Mouse (Mus musculus) limb, embryonic 12.5 days (tissue): ENCODE measurements at regions not wholly inside any gene's neighbourhood (a gene's known extent, or its start where the extent isn't known, plus 50 kb on each side); places are given as distances from the start of the nearest gene placed in this dataset.
"Not testable (repeated sequence)": the region's sequence is repeated elsewhere in the genome, so short reads cannot be mapped to it uniquely, and the experiment has no call there.

Source experiments
- ATAC-seq: fragments of 200-750 bp; cut with Nextera tagmentation; 2 replicates; pipeline ENCODE4 v1.8.0; 2017; ENCODE audit warnings: low read depth, moderate TSS enrichment; ENCODE audit not compliant: insufficient number of reproducible peaks, insufficient read depth, low FRiP score, low TSS enrichment
- H3K27ac ChIP-seq: fragments of 300-500 bp; sonication (generic); 2 replicates; pipeline ENCODE4 v1.5.1; 2016; ENCODE audit warnings: mild to moderate bottlenecking, moderate library complexity
- H3K27me3 ChIP-seq: fragments of 300-500 bp; sonication (generic); 2 replicates; pipeline ENCODE4 v1.6.1; 2016; ENCODE audit warnings: mild to moderate bottlenecking, moderate library complexity
- H3K36me3 ChIP-seq: fragments of 300-500 bp; sonication (generic); 2 replicates; pipeline ENCODE4 v1.6.1; 2016; ENCODE audit warnings: mild to moderate bottlenecking, moderate library complexity
- H3K4me1 ChIP-seq: fragments of 300-500 bp; sonication (generic); replicated peaks from 2 replicates; pipeline ENCODE4 v1.6.1; 2016
- H3K4me2 ChIP-seq: fragments of 300-500 bp; sonication (generic); 2 replicates; pipeline ENCODE4 v1.6.1; 2016; ENCODE audit warnings: mild to moderate bottlenecking, moderate library complexity
- H3K4me3 ChIP-seq: fragments of 300-500 bp; sonication (generic); replicated peaks from 2 replicates; pipeline ENCODE4 v1.5.1; 2016; ENCODE audit warnings: mild to moderate bottlenecking
- H3K9ac ChIP-seq: fragments of 300-500 bp; sonication (generic); replicated peaks from 2 replicates; pipeline ENCODE4 v1.6.1; 2016; ENCODE audit warnings: mild to moderate bottlenecking, moderate library complexity
- H3K9me3 ChIP-seq: fragments of 300-500 bp; sonication (generic); 2 replicates; pipeline ENCODE4 v1.6.1; 2016; ENCODE audit warnings: mild to moderate bottlenecking, moderate library complexity
- WGBS: fragments of 180-500 bp; shearing (Covaris S2); methylation state at CpG from one replicate; pipeline ENCODE4 v1.1.7; 2016; 5-methylcytosine and 5-hydroxymethylcytosine counted together

DNA sequence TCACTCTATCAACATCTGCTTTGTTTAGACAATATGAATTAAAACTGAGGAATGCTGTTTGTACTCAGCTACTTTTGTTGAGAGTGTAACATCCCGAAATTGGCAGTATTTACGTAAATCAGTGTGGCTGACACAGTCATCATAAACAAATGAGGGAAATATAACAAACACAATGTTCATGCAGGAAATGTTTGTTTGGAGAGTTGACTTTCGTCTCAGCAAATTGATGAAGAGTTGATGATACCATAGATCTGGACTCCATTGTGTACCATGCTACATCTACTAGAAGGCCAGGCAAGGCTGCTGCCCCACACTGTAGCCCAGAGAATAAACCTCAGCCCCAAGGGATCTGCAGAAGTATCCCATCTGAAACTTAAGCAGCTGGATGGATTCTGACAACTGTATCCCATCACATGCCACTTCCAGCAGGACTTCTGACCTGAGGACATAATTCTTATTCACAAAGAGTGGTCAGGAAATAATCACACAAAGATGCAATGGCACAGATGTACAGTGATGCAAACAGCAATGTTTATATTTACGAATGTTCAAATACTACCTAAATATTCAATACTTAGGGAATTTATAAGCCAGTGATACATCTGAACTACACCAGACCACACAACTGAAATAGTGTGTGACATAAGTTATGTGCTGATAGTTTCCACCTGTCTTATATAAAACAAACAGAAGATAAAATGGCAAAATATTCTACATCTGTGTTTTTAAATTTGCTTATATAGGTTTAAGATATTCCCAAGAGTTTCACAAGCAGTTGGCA is 51.3 kb downstream of the Gm21897 start:
- Histone ChIP-seq H3K36me3 (no peaks in the 10 kb centered on the region), H3K9me3 (no peaks in the 10 kb centered on the region), H3K9ac (no peak overlapping the region), H3K27ac (no peak overlapping the region), H3K27me3 (no peaks in the 10 kb centered on the region), H3K4me2 (no peak overlapping the region), H3K4me3 (no peak overlapping the region), H3K4me1 (no peaks in the 10 kb centered on the region)
- WGBS: 88% methylated on average over 4 of the region's 4 CpGs
- no peak for ATAC-seq

DNA sequence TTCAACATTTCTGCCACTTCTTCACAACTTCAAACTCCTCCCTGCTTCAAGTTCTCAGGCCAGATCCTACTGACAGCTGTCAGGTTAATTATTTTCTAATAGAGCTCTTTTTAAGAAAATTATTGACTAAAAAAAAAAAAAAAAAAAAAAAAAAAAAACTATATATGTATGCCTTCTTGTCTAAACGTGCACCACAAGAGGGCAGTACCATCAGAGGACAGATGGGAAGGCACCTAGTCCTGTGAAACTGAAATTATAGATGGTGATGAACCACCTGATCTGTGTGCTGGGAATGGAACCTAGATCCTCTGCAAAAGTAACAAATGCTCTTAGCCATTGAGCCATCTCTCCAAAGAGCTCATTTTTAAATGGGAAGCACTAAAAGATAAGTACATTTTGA is 55.6 kb downstream of the Gm21897 start:
- H3K4me2 ChIP-seq: no peak overlapping the region
- no peaks in the 10 kb centered on the region for H3K36me3 ChIP-seq
- H3K27ac ChIP-seq: no peak overlapping the region
- WGBS: 8% methylated on average over 1 of the region's 1 CpGs
- H3K9me3 ChIP-seq: no peaks in the 10 kb centered on the region
- no peaks in the 10 kb centered on the region for H3K4me1 ChIP-seq
- ATAC-seq: no peak
- no peak overlapping the region for H3K4me3 ChIP-seq
- H3K9ac ChIP-seq: no peak overlapping the region
- H3K27me3 ChIP-seq: no peaks in the 10 kb centered on the region

DNA sequence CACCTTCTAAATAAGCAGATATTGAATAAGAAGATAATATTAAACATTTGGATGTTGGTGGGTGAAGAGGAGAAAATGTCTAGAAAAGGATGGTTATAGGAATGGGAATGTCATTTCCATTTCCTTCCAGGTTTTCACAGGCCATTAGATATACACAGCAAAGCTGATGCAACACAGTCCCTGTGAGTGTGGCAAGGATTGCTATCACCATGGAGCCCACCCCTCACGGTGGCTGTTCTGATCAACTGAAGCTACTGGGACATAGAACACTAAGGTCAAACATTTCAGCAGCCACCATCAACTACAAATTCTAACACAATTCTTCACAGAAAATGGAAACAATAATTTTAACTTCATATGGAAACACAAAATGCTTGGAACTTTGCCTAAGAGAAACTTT is 56.7 kb downstream of the Gm21897 start:
- Histone ChIP-seq H3K27me3 (no peaks in the 10 kb centered on the region), H3K4me3 (no peak overlapping the region), H3K4me2 (no peak overlapping the region), H3K9me3 (no peaks in the 10 kb centered on the region), H3K4me1 (no peaks in the 10 kb centered on the region), H3K36me3 (no peaks in the 10 kb centered on the region), H3K27ac (no peak overlapping the region), H3K9ac (no peak overlapping the region)
- ATAC-seq: no peak
- WGBS: 73% methylated on average over 1 of the region's 1 CpGs

DNA sequence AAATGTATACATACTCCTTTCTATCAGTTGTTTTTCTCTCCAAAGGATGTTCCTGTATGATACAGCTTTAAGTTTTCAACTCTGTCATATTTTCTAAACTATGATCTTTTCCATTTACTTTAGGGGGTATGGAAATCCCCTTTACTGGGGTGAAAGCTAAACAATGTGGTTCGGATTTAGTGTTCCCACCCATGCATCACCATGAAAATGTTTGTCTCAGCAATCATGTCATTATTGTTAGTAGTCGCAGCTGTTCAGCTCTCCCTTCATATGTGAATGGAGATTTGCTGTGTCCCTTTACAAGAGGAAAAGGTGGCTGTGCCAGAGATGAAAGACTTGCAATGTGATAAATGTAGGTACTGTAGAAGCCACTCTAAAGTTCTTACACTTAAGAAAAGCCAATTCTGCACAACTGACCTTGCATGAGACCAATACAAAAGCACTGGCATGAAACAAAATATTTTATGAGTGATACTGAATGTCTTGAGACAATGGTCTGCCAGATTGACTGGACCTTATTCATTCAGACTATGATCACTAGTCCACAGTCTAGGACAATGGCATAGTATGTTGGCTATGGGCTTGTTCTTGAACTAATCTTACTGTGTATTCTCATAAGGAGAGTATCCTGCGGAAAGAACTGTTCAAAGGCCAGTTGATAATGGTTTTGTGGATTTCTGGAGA is 68.4 kb downstream of the Gm21897 start:
- Histone ChIP-seq H3K27me3 (no peaks in the 10 kb centered on the region), H3K4me1 (no peaks in the 10 kb centered on the region), H3K9ac (no peak overlapping the region), H3K4me3 (no peak overlapping the region), H3K4me2 (no peak overlapping the region), H3K36me3 (no peaks in the 10 kb centered on the region), H3K27ac (peak overlapping the region; percentile 41; the same call in 1 of the 2 replicates), H3K9me3 (no peaks in the 10 kb centered on the region)
- no peak for ATAC-seq
- 75% methylated on average over 3 of the region's 3 CpGs for WGBS

DNA sequence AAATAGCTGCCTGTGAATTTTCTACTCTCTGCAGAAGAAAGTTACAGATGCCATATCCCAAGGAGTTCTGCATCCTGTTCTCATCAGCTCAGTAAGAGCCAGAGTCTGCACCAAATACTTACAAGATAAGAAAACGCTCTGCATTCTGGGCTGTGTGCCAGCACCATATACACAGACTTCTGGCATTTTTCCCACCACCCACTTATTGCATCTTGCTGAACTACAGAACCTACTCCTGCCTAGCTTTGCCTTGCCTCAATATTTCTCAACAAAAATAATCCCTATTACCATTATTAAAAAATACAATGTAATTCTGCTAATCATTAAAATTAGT is 69.0 kb downstream of the Gm21897 start:
- Histone ChIP-seq H3K4me3 (no peak overlapping the region), H3K36me3 (no peaks in the 10 kb centered on the region), H3K9me3 (no peaks in the 10 kb centered on the region), H3K27me3 (no peaks in the 10 kb centered on the region), H3K27ac (peak overlapping the region; percentile 41; the same call in 1 of the 2 replicates), H3K4me1 (no peaks in the 10 kb centered on the region), H3K9ac (no peak overlapping the region), H3K4me2 (no peak overlapping the region)
- 45% methylated on average over 1 of the region's 1 CpGs for WGBS
- peak; percentile 52; the same call in 1 of the 2 replicates for ATAC-seq

DNA sequence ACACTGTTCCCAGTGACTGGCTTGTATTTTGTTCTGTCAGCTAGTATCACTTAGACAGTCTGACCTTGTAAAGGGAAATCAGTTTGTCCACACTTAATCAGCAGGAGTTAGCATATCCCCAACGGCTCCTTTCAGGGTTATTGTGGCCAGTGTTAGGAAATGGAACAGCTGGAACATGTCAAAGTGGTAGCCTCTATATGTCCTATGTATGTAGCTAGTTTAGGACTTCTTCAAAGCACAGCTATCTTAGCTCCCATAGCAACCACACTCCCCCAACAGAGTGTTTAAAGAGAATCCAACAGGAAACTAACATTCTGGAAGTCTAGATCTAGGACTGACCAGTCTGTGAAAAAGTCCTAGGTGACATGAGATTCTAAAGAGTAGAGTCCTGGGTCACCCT is 72.6 kb downstream of the Gm21897 start:
- 46% methylated on average over 1 of the region's 1 CpGs for WGBS
- no peak for ATAC-seq
- Histone ChIP-seq H3K36me3 (no peaks in the 10 kb centered on the region), H3K27me3 (no peaks in the 10 kb centered on the region), H3K9ac (no peak overlapping the region), H3K4me1 (no peaks in the 10 kb centered on the region), H3K4me2 (no peak overlapping the region), H3K9me3 (0 out of 2 replicates have a peak, but pooled peaks cover 5% of the 10 kb centered on the region), H3K27ac (no peak overlapping the region), H3K4me3 (no peak overlapping the region)

DNA sequence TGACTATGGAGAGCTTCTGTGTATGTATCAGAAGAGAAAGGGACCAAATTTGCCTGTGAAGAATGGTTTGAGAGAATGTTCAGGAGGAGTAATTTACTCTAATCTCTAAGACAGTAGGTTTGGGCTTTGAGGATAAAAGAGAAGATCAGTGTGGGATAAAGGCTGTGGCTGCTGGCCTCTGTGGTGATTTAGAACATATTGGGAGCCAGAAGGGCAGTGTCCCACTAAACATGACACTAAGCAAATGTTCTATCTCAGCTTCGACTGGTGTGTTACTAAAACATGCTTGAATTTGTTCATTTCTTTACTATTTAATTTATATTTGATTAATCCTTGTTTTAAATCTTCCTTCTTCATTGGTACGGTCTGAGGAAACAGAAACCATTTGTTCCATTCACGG is 113.1 kb downstream of the Gm21897 start:
- 0 out of 2 replicates have a peak overlapping the region, but pooled peaks have one; percentile 29 for H3K27ac ChIP-seq
- no peaks in the 10 kb centered on the region for H3K36me3 ChIP-seq
- H3K4me2 ChIP-seq: no peak overlapping the region
- H3K4me3 ChIP-seq: no peak overlapping the region
- 0 out of 2 replicates have a peak, but pooled peaks cover 3% of the 10 kb centered on the region for H3K4me1 ChIP-seq
- ATAC-seq: no peak
- H3K9me3 ChIP-seq: no peaks in the 10 kb centered on the region
- H3K9ac ChIP-seq: no peak overlapping the region
- no peaks in the 10 kb centered on the region for H3K27me3 ChIP-seq
- 65% methylated on average over 3 of the region's 3 CpGs for WGBS

DNA sequence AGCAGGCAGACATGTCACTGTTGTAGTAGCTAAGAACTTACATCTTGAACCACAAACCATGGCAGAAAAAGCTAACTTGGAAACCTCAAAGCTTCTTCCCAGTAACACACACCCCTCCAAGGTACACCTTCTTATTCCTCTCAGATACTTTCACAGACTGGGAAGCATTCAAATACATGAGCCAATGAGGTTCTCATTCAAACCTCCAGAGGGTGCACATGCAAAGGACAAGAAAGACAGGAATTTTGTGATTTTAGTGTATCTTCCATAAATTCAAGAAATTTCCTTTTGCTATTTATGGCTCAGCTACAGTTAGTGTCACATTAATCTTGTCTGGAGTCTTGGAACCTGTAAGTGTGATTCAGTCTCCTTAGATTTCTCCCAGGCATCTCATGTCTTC is 115.4 kb downstream of the Gm21897 start:
- no peak overlapping the region for H3K9ac ChIP-seq
- H3K27me3 ChIP-seq: no peaks in the 10 kb centered on the region
- no peak overlapping the region for H3K4me3 ChIP-seq
- no peaks in the 10 kb centered on the region for H3K9me3 ChIP-seq
- 0 out of 2 replicates have a peak, but pooled peaks cover 3% of the 10 kb centered on the region for H3K4me1 ChIP-seq
- no peak overlapping the region for H3K4me2 ChIP-seq
- no peaks in the 10 kb centered on the region for H3K36me3 ChIP-seq
- no peak for ATAC-seq
- H3K27ac ChIP-seq: no peak overlapping the region

DNA sequence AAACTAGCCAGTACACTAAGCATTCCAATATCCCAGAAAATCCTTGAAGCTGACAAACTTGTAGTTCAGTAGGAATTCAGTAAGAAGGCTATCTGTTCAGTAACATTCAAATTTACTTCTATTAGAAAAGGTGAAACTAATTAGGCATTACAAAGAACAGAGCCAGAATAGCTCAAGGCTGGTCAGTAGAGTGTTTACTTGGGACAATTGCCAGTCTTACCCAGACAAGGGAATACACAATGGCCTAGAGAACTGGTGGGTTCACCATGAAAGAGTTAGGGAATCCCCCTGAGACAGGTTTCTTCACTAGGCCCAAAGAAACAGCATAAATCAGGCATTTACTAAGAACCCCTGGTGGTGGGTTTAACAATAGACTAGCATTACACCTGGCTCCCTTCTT is 145.6 kb downstream of the Gm21897 start:
- H3K4me2 ChIP-seq, H3K9ac ChIP-seq, H3K27ac ChIP-seq, H3K4me3 ChIP-seq, H3K36me3 ChIP-seq, H3K27me3 ChIP-seq, ATAC-seq, H3K4me1 ChIP-seq: not testable (repeated sequence)
- H3K9me3 ChIP-seq: peaks cover 15% of the 10 kb centered on the region

DNA sequence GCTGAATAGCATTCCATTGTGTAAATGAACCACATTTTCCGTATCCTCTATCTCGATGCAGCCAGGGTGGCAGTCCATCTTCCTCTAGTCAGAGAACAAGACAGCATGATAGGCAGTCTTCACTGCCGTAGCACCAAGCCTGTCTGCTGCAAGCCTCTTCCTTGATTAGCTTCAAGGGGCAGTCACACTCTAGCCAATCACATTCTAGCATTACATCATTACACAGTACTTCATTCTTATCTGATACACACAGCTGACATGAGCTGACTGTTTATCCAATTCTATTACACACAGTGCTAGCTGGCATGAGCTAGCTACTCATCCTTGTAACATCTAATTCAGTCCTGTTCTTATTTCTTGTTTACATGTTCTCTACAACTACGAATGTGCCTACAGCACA is 156.6 kb downstream of the Gm21897 start:
- Histone ChIP-seq H3K27ac (no peak overlapping the region), H3K9me3 (no peaks in the 10 kb centered on the region), H3K4me3 (no peak overlapping the region), H3K9ac (no peak overlapping the region), H3K4me2 (no peak overlapping the region), H3K4me1 (no peaks in the 10 kb centered on the region), H3K36me3 (no peaks in the 10 kb centered on the region), H3K27me3 (no peaks in the 10 kb centered on the region)
- no peak for ATAC-seq
- WGBS: 85% methylated on average over 4 of the region's 4 CpGs

DNA sequence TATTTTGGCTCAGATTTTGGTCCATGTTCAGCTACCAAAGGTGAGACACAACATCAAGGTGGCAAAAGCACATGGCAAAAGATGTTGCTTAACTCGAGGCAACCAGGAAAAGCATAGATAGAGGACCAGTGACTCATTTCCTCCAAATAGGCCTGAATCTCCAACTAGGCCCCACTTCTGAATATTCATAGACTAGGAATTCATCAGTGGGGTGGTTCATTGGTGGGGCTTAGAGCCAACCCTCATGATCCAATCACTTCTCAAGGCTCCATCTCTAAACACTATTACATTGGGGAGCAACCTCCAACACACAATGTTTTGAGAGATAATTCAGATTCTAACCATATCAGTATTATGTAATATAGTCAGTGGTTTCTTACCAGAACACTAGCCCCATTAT is 161.6 kb downstream of the Gm21897 start:
- 84% methylated on average over 1 of the region's 1 CpGs for WGBS
- H3K9me3 ChIP-seq: no peaks in the 10 kb centered on the region
- no peak overlapping the region for H3K4me3 ChIP-seq
- H3K9ac ChIP-seq: no peak overlapping the region
- H3K27me3 ChIP-seq: no peaks in the 10 kb centered on the region
- H3K4me2 ChIP-seq: no peak overlapping the region
- H3K4me1 ChIP-seq: no peaks in the 10 kb centered on the region
- ATAC-seq: no peak
- no peak overlapping the region for H3K27ac ChIP-seq
- no peaks in the 10 kb centered on the region for H3K36me3 ChIP-seq
